Mouse (Mus musculus) mouse embryonic stem cell (cell line): ENCODE results near the gene F2r.

Experiments
- in situ Hi-C, 2 experiments: fragments of 300-500 bp; cut with MboI; formaldehyde crosslinking; loops; 1 replicate in 1 of 2; 3 replicates in 1 of 2; pipeline ENCODE4 v1.14.3; 2019 to 2020; ENCODE audit warnings: low sequenced_read_pairs in 2 of 2, low pct_unique_long_range_greater_than_20kb in 1 of 2, mixed read lengths in 1 of 2; ENCODE audit not compliant: unreplicated experiment in 1 of 2

F2r gene

DNA sequence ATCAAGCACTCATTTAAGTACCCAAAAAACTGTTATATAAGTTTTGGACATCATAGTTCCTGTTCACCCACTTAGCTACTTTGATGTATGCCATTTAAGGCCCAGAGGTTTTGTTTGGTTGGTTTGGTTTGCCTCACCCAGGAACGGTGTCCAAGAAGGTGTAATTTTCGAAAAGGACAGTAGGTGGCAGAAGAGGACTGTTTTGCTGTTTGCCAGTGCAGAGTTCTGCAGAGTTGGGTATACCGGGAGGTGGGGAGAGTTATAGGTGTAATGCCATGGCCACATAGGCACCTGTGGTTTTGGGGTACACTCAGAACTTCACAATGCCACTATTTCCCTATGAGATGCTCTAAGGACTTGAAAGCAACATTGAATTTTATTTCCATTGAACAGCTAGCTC lies 54.6 kb downstream of the F2r start:
- in situ Hi-C loops, result loop anchor here (10.0 kb wide), 2 partner anchors 101 to 161 kb away; no protein-coding TSS in a partner anchor

DNA sequence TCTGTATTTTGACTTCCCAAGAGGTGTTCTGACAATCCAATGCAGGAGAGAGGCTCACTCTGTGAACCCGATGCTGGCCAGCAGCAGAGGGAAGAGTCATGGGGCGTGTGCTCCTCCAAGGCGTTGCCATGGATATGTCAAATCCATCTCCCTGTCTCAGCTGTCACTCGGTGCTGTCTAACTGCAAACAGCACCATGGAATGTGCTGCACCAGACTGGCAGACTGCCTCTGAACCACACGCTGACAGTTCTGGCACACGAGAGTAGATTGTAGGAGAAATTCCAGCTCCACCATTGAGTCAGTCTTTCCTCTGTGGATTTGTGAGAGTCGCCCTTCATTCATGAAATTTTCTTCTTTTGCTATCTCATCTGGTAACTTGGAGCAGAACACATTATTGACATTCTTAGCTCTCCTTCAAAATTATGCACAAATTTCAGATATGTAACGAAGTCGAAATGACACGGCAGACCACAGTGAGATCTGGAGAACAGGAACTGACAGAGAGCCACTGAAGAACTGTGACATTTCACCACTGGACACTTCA lies 55.1 kb downstream of the F2r start:
- in situ Hi-C loops, result loop anchor here (10.0 kb wide), 2 partner anchors 102 to 162 kb away; no protein-coding TSS in a partner anchor

DNA sequence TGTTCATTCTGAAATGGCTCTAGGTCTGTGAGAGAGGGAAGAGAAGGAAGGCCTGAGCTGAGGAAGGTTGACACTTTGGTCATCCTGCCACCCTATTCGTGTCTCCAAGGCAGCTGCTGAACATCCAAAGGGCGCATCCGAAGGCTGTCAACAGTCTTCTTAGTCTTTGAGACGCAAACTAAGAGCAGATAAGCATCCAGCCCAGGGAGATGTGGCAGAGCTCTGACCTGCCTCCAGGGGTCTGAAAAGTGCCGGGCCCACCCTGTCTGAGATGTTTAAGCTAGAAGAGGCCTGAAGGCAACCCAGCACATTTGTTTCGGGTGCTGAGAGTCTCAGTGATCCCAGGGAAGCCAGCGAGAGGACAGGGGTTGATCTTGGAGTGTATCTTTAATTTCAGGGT lies 61.0 kb downstream of the F2r start:
- in situ Hi-C loops, result no loop called here

DNA sequence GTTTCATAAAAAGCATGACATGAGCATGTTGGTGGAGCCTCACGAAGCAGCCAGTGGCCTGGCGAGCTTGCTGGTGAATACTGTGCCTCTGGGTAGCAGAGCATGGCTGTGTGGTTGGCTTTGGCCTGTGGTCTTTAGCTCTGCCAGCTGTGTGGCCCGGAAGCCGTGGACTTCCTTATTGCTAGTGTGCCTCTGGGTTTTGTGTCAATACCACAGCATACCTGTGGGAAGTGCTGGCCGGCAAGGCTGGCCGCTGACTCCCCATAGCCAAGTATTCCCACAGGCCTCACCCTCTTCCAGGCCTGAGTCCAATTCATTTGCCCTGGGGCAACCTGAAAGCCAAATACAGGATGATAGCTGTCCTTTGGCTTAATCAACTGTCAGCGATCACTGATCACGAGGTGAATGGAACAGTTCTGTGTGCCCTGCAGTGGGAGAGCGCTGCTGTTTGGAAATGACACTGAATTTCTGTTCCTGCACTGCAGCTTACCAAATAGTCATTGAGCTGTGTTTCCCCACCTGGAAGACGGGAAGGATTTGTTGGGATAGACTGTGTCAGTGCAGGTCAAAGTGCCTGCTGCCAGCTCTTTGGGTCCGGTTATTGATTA lies 64.3 kb downstream of the F2r start:
- in situ Hi-C loops, result no loop called here
